Mouse (Mus musculus) heart, postnatal 0 days (tissue): ENCODE measurements at regions not wholly inside any gene's neighbourhood (a gene's known extent, or its start where the extent isn't known, plus 50 kb on each side); places are given as distances from the start of the nearest gene placed in this dataset.

Source experiments
- CTCF ChIP-seq: IDR thresholded peaks from 2 replicates; pipeline ENCODE4 v1.5.1; 2016; ENCODE audit warnings: antibody characterized with exemption, control low read depth, low read depth
- EP300 ChIP-seq: IDR thresholded peaks from 2 replicates; pipeline ENCODE4 v1.6.1; 2016; ENCODE audit warnings: antibody characterized with exemption, low read depth

DNA sequence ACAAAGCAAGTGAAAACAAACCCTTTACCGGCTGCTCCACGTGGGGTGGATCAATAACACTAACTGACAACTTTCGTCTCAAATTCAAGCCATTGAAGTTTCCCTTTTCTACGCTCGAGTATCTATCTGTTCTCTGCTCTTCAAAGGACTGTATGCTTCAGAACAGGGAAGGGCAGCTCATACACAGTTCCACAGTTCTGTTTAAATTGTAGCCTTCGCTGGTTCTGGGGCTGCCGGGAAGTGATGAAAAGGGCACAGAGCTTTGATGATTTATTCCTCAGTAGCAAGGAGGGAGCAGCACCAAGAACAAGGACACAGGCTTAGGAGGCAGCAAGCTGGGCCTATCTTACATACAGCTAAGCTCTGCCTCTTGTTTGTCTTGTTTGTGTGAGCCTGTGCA, 532.6 kb downstream of the Prim2 start:
- TF ChIP-seq CTCF (no peak), EP300 (no peak)
